Mouse (Mus musculus) myocyte (in vitro differentiated cells): ENCODE data around the gene Yes1. TPM values are rescaled to one million over a fixed set of nuclear protein-coding genes. Genes with fewer than 3 reads are reported as not detected.

Experiments
- H3K27me3 ChIP-seq: one replicate; pipeline ENCODE4 v1.6.1; 2011; ENCODE audit not compliant: control insufficient read depth, insufficient read depth, insufficient read length
- H3K36me3 ChIP-seq: one replicate; pipeline ENCODE4 v1.6.1; 2011; ENCODE audit not compliant: control insufficient read depth, insufficient read depth
- H3K4me2 ChIP-seq: one replicate; pipeline ENCODE4 v1.6.1; 2011; ENCODE audit warnings: low read depth, control low read depth
- H3K4me3 ChIP-seq: one replicate; pipeline ENCODE4 v1.5.1; 2011; ENCODE audit warnings: mild to moderate bottlenecking, control low read depth, moderate library complexity
- H3K79me2 ChIP-seq: one replicate; pipeline ENCODE4 v1.6.1; 2011; ENCODE audit not compliant: control insufficient read depth, insufficient read depth
- H3ac ChIP-seq: one replicate; pipeline ENCODE4 v1.6.1; 2011; ENCODE audit not compliant: control insufficient read depth, insufficient read length
- CEBPB ChIP-seq: IDR thresholded peaks from 2 replicates; pipeline ENCODE4 v1.6.1; 2011; ENCODE audit warnings: mild to moderate bottlenecking, moderate library complexity; ENCODE audit not compliant: poor library complexity, insufficient read depth, severe bottlenecking
- E2F4 ChIP-seq: IDR thresholded peaks from one replicate; pipeline ENCODE4 v1.6.1; 2011; ENCODE audit warnings: mild to moderate bottlenecking, control low read depth, moderate library complexity; ENCODE audit not compliant: insufficient read depth
- MAX ChIP-seq: IDR thresholded peaks from one replicate; pipeline ENCODE4 v1.6.1; 2011; ENCODE audit warnings: low read depth, mild to moderate bottlenecking, control low read depth
- MYOD1 ChIP-seq, 3 experiments: IDR thresholded peaks; one replicate each; pipeline ENCODE4 v1.6.1; 2011; ENCODE audit warnings: control low read depth in 2 of 3, low read depth in 2 of 3, mild to moderate bottlenecking in 2 of 3, moderate library complexity in 1 of 3; ENCODE audit not compliant: insufficient read length in 2 of 3, control insufficient read depth in 1 of 3
- MYOG ChIP-seq, 3 experiments: IDR thresholded peaks; one replicate each; pipeline ENCODE4 v1.6.1; 2011; ENCODE audit warnings: control low read depth in 2 of 3, low read depth in 2 of 3, mild to moderate bottlenecking in 2 of 3; ENCODE audit not compliant: insufficient read length in 2 of 3, control insufficient read depth in 1 of 3, insufficient read depth in 1 of 3
- POLR2A ChIP-seq: IDR thresholded peaks from one replicate; pipeline ENCODE4 v1.6.1; 2011; ENCODE audit warnings: low read depth, mild to moderate bottlenecking, control low read depth, moderate library complexity; ENCODE audit not compliant: insufficient read length
- POLR2AphosphoS2 ChIP-seq: IDR thresholded peaks from one replicate; pipeline ENCODE4 v1.6.1; 2011; ENCODE audit warnings: low read depth, control low read depth; ENCODE audit not compliant: insufficient read length
- REST ChIP-seq: IDR thresholded peaks from one replicate; pipeline ENCODE4 v1.6.1; 2011; ENCODE audit warnings: mild to moderate bottlenecking, control low read depth, moderate library complexity; ENCODE audit not compliant: insufficient read depth, insufficient read length
- SRF ChIP-seq: IDR thresholded peaks from one replicate; pipeline ENCODE4 v1.6.1; 2011; ENCODE audit warnings: low read depth; ENCODE audit not compliant: control insufficient read depth, insufficient read length
- TCF12 ChIP-seq: IDR thresholded peaks from one replicate; pipeline ENCODE4 v1.6.1; 2011; ENCODE audit warnings: mild to moderate bottlenecking, control low read depth; ENCODE audit not compliant: poor library complexity, insufficient read depth, severe bottlenecking
- TCF3 ChIP-seq: IDR thresholded peaks from one replicate; pipeline ENCODE4 v1.6.1; 2011; ENCODE audit warnings: low read depth, control low read depth; ENCODE audit not compliant: insufficient read length
- USF1 ChIP-seq: IDR thresholded peaks from one replicate; pipeline ENCODE4 v1.6.1; 2011; ENCODE audit warnings: low read depth, mild to moderate bottlenecking, control low read depth, moderate library complexity
- polyA plus RNA-seq: library from polyadenylated mRNA; unstranded; fragments of >200 nt; fragmentation: generic; extraction: Trizol; gene quantifications from one replicate; pipeline ENCODE4 v1.2.1, GENCODE M21; 2012; ENCODE audit warnings: missing spikeins

Gene Yes1
- polyA plus RNA-seq, 1 experiment = 3.3 TPM

DNA sequence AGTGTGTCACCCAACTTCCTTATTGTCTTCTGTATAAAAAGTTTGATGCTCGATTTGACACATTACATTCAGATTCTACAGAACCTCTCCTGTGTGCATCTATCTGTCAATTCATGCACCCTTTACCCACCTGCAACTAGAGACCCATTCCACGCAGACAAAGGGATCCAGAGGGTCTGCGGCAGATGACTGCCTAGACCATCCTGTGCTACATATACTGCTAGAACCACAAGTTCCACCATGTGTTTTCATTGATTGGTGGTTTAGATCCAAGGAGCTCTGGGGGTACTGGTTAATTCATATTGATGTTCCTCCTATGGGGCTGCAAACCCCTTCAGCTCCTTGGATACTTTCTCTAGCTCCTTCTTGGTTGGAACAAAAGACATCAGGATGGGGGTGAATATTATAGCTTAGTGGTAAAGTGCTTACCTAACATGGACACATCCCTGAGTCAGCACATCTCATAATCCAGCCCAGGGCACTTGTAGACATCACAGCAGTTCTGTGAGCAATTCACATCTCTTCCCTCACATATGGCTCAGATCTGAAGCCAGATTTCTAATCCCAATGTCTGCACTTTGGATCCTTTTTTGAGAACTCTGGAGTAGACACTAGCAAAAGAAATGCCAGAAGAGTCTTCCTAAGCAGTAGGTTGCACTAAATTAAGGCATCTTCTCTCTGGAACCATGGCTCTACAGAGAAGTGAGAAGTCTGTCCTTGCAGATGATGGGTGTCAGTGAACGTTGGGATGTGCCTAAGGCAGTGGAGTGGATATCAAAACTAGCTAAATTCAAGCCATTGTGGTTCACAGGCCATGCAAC, 101.5 kb downstream of the Yes1 start:
- TF ChIP-seq TCF3 = no peak
- TF ChIP-seq POLR2AphosphoS2 = no peak
- TF ChIP-seq MAX = no peak
- no peak for TF ChIP-seq MYOG (IDR thresholded peaks at IDR 0.05; ENCODE audit: control insufficient read depth in 1 of 3, insufficient read depth in 1 of 3, insufficient read length in 2 of 3, low read depth in 2 of 3)
- TF ChIP-seq SRF = no peak
- no peak for TF ChIP-seq CEBPB
- TF ChIP-seq USF1 = no peak
- TF ChIP-seq POLR2A = no peak
- TF ChIP-seq REST = no peak
- no peak for TF ChIP-seq MYOD1 (IDR thresholded peaks at IDR 0.05; ENCODE audit: control insufficient read depth in 1 of 3, insufficient read length in 2 of 3, low read depth in 2 of 3)
- no peak for TF ChIP-seq E2F4
- no peak for TF ChIP-seq TCF12
- peak overlapping the region; percentile 73 for H3K4me2 ChIP-seq
- peak overlapping the region; percentile 43 for H3K4me3 ChIP-seq
- H3K36me3 ChIP-seq = no peaks in the 10 kb centered on the region
- no peaks in the 10 kb centered on the region for H3K27me3 ChIP-seq
- no peak overlapping the region for H3ac ChIP-seq
- no peaks in the 10 kb centered on the region for H3K79me2 ChIP-seq

- peak overlapping the region; percentile 78 for H3ac ChIP-seq
- H3K36me3 ChIP-seq = no peaks in the 10 kb centered on the region
- no peaks in the 10 kb centered on the region for H3K79me2 ChIP-seq
- H3K4me2 ChIP-seq = peak overlapping the region; percentile 73
- H3K27me3 ChIP-seq = no peaks in the 10 kb centered on the region
- no peak for TF ChIP-seq POLR2A
- H3K4me3 ChIP-seq = peak overlapping the region; percentile 43
Measured at GRCm38 (mm10) chr5:32713042-32713702, 102.2 kb downstream of the Yes1 start.

DNA sequence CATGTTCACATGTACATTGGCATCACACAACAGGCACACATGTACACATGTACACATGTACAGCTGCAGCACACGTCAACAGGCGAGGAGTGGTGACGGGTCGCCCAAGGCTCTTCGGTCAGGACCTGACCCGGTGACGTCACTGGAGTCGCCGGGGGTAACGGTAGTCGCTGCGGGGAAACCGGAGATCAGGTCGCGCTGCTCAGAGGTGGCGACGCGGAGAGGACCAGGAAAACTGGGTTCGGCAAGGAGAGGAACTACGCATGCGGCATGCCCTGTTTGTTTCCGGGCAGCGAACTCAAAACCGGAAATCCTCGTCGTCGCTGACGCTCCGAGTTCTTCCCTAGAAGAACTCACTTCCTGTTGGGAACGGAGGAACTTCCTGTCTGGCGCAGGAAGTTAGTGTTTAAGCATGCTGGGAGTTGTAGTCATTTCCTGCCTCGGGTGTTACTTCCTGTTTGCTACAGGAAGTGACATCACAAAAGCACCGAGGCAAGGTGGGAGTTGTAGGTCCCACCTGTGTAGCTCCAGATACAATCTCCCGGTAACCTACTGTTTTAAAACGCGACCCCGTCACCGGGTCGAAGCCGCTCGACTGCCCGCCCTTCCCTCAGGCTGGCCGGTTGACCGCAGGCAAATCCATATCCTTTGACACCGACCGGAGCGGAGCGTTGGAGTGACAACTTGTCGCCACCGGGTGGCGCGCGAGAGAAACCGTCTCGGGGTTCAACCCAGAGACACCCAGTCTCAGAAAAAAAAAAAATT, 102.9 kb downstream of the Yes1 start:
- peak overlapping the region; percentile 78 for H3ac ChIP-seq
- TF ChIP-seq MAX (no peak), E2F4 (no peak), SRF (no peak), MYOD1 (IDR thresholded peaks at IDR 0.05; ENCODE audit: control insufficient read depth in 1 of 3, insufficient read length in 2 of 3, low read depth in 2 of 3) (no peak), TCF12 (no peak), POLR2A (peak; percentile 73), REST (no peak), MYOG (IDR thresholded peaks at IDR 0.05; ENCODE audit: control insufficient read depth in 1 of 3, insufficient read depth in 1 of 3, insufficient read length in 2 of 3, low read depth in 2 of 3) (no peak), TCF3 (no peak), POLR2AphosphoS2 (peak; percentile 64)

DNA sequence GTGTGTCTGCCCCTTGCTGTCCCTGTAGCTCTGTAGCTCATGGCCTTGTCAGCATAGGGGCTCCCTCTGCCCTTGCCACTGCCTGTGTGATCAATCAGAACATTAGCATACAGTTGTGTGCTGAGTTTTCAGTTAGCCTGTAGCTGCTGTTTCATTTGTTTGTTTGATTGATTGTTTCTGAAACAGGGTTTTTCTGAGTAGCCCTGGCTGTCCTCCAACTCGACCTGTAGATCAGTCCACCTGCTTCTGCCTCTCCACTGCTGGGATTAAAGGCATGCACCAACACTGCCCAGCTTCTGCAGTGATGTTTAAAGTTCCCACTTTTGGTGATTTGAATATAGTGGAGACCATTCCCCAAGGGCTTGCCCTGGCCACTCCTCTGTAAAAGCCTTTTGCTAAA, 106.8 kb downstream of the Yes1 start:
- no peaks in the 10 kb centered on the region for H3K79me2 ChIP-seq
- H3K36me3 ChIP-seq = no peaks in the 10 kb centered on the region
- no peak overlapping the region for H3ac ChIP-seq
- no peak overlapping the region for H3K4me3 ChIP-seq
- H3K27me3 ChIP-seq = no peaks in the 10 kb centered on the region
- no peak overlapping the region for H3K4me2 ChIP-seq
- TF ChIP-seq MYOD1 (IDR thresholded peaks at IDR 0.05; ENCODE audit: control insufficient read depth in 1 of 3, insufficient read length in 2 of 3, low read depth in 2 of 3) (no peak), SRF (no peak), REST (no peak), E2F4 (no peak), USF1 (no peak), MAX (no peak), TCF12 (no peak)

More for the DNA sequence above, 102.9 kb downstream of the Yes1 start:
- no peaks in the 10 kb centered on the region for H3K36me3 ChIP-seq
- no peaks in the 10 kb centered on the region for H3K79me2 ChIP-seq
- H3K27me3 ChIP-seq = no peaks in the 10 kb centered on the region
- peak overlapping the region; percentile 73 for H3K4me2 ChIP-seq
- H3K4me3 ChIP-seq = peak overlapping the region; percentile 43

DNA sequence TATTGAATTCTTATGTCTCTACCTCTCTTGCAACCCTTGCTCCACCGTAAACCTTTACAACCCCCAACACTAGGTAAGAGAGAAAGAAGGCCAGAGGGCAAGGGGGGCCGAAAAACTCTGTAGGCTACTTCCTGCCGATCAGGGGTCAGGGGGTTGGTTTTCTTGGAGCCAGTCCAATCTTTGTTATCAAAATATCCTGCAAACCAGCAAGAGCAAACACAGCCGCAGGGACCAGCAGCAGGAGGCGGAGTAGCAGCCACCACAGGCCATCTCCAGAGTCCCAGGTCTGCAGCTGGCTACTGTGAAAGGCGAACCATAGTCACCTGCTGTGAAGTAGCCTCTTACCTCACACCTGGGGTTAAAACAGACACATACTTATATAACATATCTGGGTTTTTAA, 107.9 kb downstream of the Yes1 start:
- Histone ChIP-seq H3K79me2 (no peaks in the 10 kb centered on the region), H3K4me3 (no peak overlapping the region)
- TF ChIP-seq POLR2A = no peak
- no peak for TF ChIP-seq TCF12
- no peak for TF ChIP-seq POLR2AphosphoS2
- no peak for TF ChIP-seq MAX
- TF ChIP-seq REST = no peak
- no peak for TF ChIP-seq CEBPB
- no peak for TF ChIP-seq SRF
- TF ChIP-seq TCF3 = no peak
- TF ChIP-seq E2F4 = no peak
- TF ChIP-seq MYOG (IDR thresholded peaks at IDR 0.05; ENCODE audit: control insufficient read depth in 1 of 3, insufficient read depth in 1 of 3, insufficient read length in 2 of 3, low read depth in 2 of 3) = no peak
- no peak for TF ChIP-seq USF1
- TF ChIP-seq MYOD1 (IDR thresholded peaks at IDR 0.05; ENCODE audit: control insufficient read depth in 1 of 3, insufficient read length in 2 of 3, low read depth in 2 of 3) = no peak

More for the DNA sequence above, 107.9 kb downstream of the Yes1 start:
- no peaks in the 10 kb centered on the region for H3K36me3 ChIP-seq
- no peak overlapping the region for H3K4me2 ChIP-seq
- no peak overlapping the region for H3ac ChIP-seq
- H3K27me3 ChIP-seq = no peaks in the 10 kb centered on the region
